Mouse (Mus musculus) embryonic facial prominence, embryonic 14.5 days (tissue): ENCODE data around the gene Gm2030. TPM values are rescaled to one million over a fixed set of nuclear protein-coding genes. Genes with fewer than 3 reads are reported as not detected.
"Not testable (repeated sequence)": the region's sequence is repeated elsewhere in the genome, so short reads cannot be mapped to it uniquely, and the experiment has no call there.

Source experiments
- ATAC-seq: fragments of 200-750 bp; cut with Nextera tagmentation; 2 replicates; pipeline ENCODE4 v1.8.0; 2017; ENCODE audit warnings: low read depth, moderate number of reproducible peaks, moderate TSS enrichment
- DNase-seq: peaks from one replicate; pipeline ENCODE4 v3.0.0-alpha.2; 2015; ENCODE audit warnings: low spot score
- H3K27ac ChIP-seq: fragments of 300-500 bp; sonication (generic); replicated peaks from 2 replicates; pipeline ENCODE4 v1.5.1; 2014; ENCODE audit warnings: low read depth, mild to moderate bottlenecking, low read length, moderate library complexity
- H3K27me3 ChIP-seq: fragments of 300-500 bp; sonication (generic); replicated peaks from 2 replicates; pipeline ENCODE4 v1.6.1; 2014; ENCODE audit warnings: low read length; ENCODE audit not compliant: control insufficient read depth, insufficient read depth
- H3K36me3 ChIP-seq: fragments of 300-500 bp; sonication (generic); 2 replicates; pipeline ENCODE4 v1.6.1; 2014; ENCODE audit warnings: low read length, mixed read lengths; ENCODE audit not compliant: control insufficient read depth, insufficient read depth
- H3K4me1 ChIP-seq: fragments of 300-500 bp; sonication (generic); 2 replicates; pipeline ENCODE4 v1.6.1; 2014; ENCODE audit warnings: antibody characterized with exemption, low read length; ENCODE audit not compliant: control insufficient read depth, insufficient read depth
- H3K4me2 ChIP-seq: fragments of 300-500 bp; sonication (generic); 2 replicates; pipeline ENCODE4 v1.6.1; 2014; ENCODE audit warnings: low read depth, mild to moderate bottlenecking, low read length, moderate library complexity, mixed read lengths
- H3K4me3 ChIP-seq: fragments of 300-500 bp; sonication (generic); 2 replicates; pipeline ENCODE4 v1.5.1; 2014; ENCODE audit warnings: low read depth, mild to moderate bottlenecking, low read length
- H3K9ac ChIP-seq: fragments of 300-500 bp; sonication (generic); 2 replicates; pipeline ENCODE4 v1.6.1; 2014; ENCODE audit warnings: low read depth, mild to moderate bottlenecking, low read length, moderate library complexity, mixed read lengths
- H3K9me3 ChIP-seq: fragments of 300-500 bp; sonication (generic); 2 replicates; pipeline ENCODE4 v1.6.1; 2016; ENCODE audit warnings: low read length; ENCODE audit not compliant: control insufficient read depth
- WGBS: fragments of 180-500 bp; shearing (Covaris S2); extraction: QIAGEN DNeasy Blood & Tissue Kit; methylation state at CpG from one replicate; pipeline ENCODE4 v1.1.7; 2014; 5-methylcytosine and 5-hydroxymethylcytosine counted together
- polyA plus RNA-seq: library from polyadenylated mRNA; unstranded; fragments of >200 nt; fragmentation: Nextera tagmentation; extraction: Ambion mirVana; gene quantifications from 2 replicates; pipeline ENCODE4 v1.2.1, GENCODE M21; 2014

Gm2030 gene
- not detected in 2 replicates for polyA plus RNA-seq

DNA sequence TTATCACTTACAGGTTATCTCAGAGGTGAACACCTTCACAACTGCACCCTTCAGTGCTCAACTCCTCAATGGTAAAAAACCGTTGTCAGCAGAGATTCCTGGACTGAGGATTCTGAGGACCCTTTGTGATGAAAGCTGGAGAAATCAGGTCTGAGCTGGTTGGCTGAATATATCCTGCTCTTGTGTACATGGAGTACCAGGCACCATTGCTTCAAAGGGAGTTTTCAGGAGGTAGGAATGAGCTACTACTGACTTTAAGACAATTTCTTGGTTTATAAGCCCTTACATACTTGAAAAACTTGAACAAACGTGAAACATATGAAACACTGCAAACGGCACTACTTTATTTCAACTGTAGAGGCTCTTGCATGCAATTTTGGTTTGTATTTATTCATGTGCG, at the start of gene Gm2030:
Gene Gm2030, minus strand, starts transcription at position 101 of the 400 bp plus-strand sequence.
- WGBS: 73% methylated on average over 3 of the region's 4 CpGs

More for the DNA sequence above, at the start of gene Gm2030:
- not testable (repeated sequence) for H3K4me3 ChIP-seq, H3K9me3 ChIP-seq, H3K4me1 ChIP-seq, H3K27ac ChIP-seq, ATAC-seq, H3K9ac ChIP-seq, DNase-seq, H3K36me3 ChIP-seq, H3K4me2 ChIP-seq, H3K27me3 ChIP-seq

Other genes starting within 250 kb of the Gm2030 start
- not detected in 2 replicates for gene Gm2012, start 78.7 kb downstream of the Gm2030 start, polyA plus RNA-seq
- gene Slx, start 235.5 kb upstream of the Gm2030 start, polyA plus RNA-seq: not detected in 2 replicates